Comparison of ENCODE assay signal across 25 mouse cellular contexts in the genomic region with DNA sequence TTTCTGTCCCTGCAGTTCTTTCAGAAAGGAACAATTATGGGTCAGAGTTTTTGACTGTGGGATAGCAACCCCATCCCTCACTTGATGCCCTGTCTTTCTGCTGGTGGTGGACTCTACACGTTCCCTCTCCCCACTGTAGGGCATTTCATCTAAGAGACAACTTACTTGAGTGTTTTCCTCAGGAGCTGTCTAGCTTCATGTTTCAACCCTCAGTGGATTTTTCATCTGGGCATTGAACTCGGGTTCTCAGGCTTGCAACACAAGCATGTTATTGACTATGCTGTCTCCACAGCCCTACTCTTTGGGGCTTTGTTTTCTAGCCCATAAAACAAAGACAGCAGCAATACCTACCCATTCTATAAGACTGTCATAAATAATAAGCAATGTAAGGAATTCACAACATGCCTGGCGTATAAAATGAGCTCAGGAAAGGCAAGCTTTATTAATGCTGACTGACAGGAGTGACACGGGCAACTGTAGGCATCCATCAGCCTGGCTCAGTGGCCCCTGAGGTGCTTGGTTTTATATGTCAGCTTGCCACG.
"Had no signal": no experiment of that assay in that cellular context is flagged by ENCODE, and none has a peak within 500 bp of the region (broad histone marks: within the 10 kb centered on the region; RNA-seq: fewer than 3 reads in every experiment).

No protein-coding gene starts in this region.

- H3K27me3 ChIP-seq: hindbrain, embryonic 12.5 days; intestine, embryonic 15.5 days; kidney, embryonic 15.5 days; limb, embryonic 12.5 days had no signal

- H3K27ac ChIP-seq: gastrocnemius, adult 2 months; heart, embryonic 10.5 days; hindbrain, embryonic 10.5 days; hindbrain, embryonic 12.5 days; hindbrain, embryonic 14.5 days; intestine, embryonic 15.5 days; kidney, embryonic 15.5 days; kidney, postnatal 0 days; limb, embryonic 12.5 days had no signal

- H3K9me3 ChIP-seq: heart, embryonic 10.5 days; hindbrain, embryonic 12.5 days; intestine, embryonic 15.5 days; kidney, embryonic 15.5 days; limb, embryonic 12.5 days had no signal

- H3K4me2 ChIP-seq: heart, embryonic 12.5 days; hindbrain, embryonic 12.5 days; hindbrain, embryonic 14.5 days; intestine, embryonic 15.5 days; kidney, embryonic 15.5 days; limb, embryonic 12.5 days; liver, embryonic 11.5 days had no signal

- DNase-seq: gastrocnemius, adult 2 months; gastrocnemius, postnatal 10 days; gastrocnemius, postnatal 25 days; heart, postnatal 4 days; kidney, adult 11 months; kidney, adult 2 months; kidney, adult 9 months; kidney, postnatal 14 days; kidney, postnatal 36 days; layer of hippocampus, adult 9-11 months; layer of hippocampus, postnatal 36 days; left cerebral cortex, postnatal 4 days; liver had no signal

- H3K36me3 ChIP-seq: heart, embryonic 10.5 days; heart, embryonic 12.5 days; hindbrain, embryonic 10.5 days; hindbrain, embryonic 12.5 days; intestine, embryonic 15.5 days; kidney, embryonic 15.5 days; limb, embryonic 12.5 days had no signal

- H3K9ac ChIP-seq: heart, embryonic 12.5 days; hindbrain, embryonic 12.5 days; hindbrain, embryonic 14.5 days; intestine, embryonic 15.5 days; kidney, embryonic 15.5 days; limb, embryonic 12.5 days had no signal

- H3K4me3 ChIP-seq: gastrocnemius, adult 2 months; heart, embryonic 10.5 days; heart, embryonic 12.5 days; hindbrain, embryonic 10.5 days; hindbrain, embryonic 12.5 days; intestine, embryonic 15.5 days; kidney, embryonic 15.5 days; limb, embryonic 12.5 days had no signal

- ATAC-seq: hindbrain, embryonic 16.5 days; inflammation-experienced regulatory T-cells, adult 6 months; intestine, embryonic 15.5 days had no signal

- H3K4me1 ChIP-seq: heart, embryonic 12.5 days had no signal
